Comparison of ENCODE assay signal across 16 mouse cellular contexts in genomic region chr19:14441861-14442260, GRCm38 (mm10).
"Had no signal": no experiment of that assay in that cellular context is flagged by ENCODE, and none has a peak within 500 bp of the region (broad histone marks: within the 10 kb centered on the region; RNA-seq: fewer than 3 reads in every experiment).

No protein-coding gene starts in this region.

- H3K9me3 ChIP-seq: neural tube, embryonic 13.5 days; neural tube, embryonic 15.5 days; stomach, embryonic 15.5 days had no signal

- H3K27me3 ChIP-seq: neural tube, embryonic 13.5 days; neural tube, embryonic 15.5 days; stomach, embryonic 15.5 days had no signal

- H3K4me1 ChIP-seq: neural tube, embryonic 15.5 days; stomach, embryonic 15.5 days had no signal

- H3K36me3 ChIP-seq: neural tube, embryonic 15.5 days; stomach, embryonic 15.5 days had no signal

- H3K9ac ChIP-seq: neural tube, embryonic 13.5 days; neural tube, embryonic 15.5 days; stomach, embryonic 15.5 days had no signal

- DNase-seq: retina, postnatal 1 day; right cerebral cortex, adult 18-20 months; right cerebral cortex, postnatal 14 days; right cerebral cortex, postnatal 25 days; right cerebral cortex, postnatal 4 days; spleen, adult 18-20 months; thymus, adult 18-20 months; thymus, adult 2 months; thymus, postnatal 14 days; thymus, postnatal 25 days; thymus, postnatal 36 days; thymus, postnatal 4 days had no signal

- H3K27ac ChIP-seq: neural tube, embryonic 13.5 days; neural tube, embryonic 15.5 days; stomach, embryonic 15.5 days; stomach, postnatal 0 days had no signal

- H3K4me3 ChIP-seq: neural tube, embryonic 13.5 days; neural tube, embryonic 15.5 days; stomach, embryonic 15.5 days had no signal

- H3K4me2 ChIP-seq: neural tube, embryonic 13.5 days; neural tube, embryonic 15.5 days; stomach, embryonic 15.5 days had no signal
